Mouse (Mus musculus): ENCODE measurements around the gene Abcc5.
"Not testable (repeated sequence)": the region's sequence is repeated elsewhere in the genome, so short reads cannot be mapped to it uniquely, and the experiment has no call there.

The Abcc5 gene

GRCm38 (mm10) chr16:20424226-20424663 is 1.9 kb downstream of the Abcc5 start:
- in situ Hi-C loops (cut with MboI, MseI) = no loop called here

DNA sequence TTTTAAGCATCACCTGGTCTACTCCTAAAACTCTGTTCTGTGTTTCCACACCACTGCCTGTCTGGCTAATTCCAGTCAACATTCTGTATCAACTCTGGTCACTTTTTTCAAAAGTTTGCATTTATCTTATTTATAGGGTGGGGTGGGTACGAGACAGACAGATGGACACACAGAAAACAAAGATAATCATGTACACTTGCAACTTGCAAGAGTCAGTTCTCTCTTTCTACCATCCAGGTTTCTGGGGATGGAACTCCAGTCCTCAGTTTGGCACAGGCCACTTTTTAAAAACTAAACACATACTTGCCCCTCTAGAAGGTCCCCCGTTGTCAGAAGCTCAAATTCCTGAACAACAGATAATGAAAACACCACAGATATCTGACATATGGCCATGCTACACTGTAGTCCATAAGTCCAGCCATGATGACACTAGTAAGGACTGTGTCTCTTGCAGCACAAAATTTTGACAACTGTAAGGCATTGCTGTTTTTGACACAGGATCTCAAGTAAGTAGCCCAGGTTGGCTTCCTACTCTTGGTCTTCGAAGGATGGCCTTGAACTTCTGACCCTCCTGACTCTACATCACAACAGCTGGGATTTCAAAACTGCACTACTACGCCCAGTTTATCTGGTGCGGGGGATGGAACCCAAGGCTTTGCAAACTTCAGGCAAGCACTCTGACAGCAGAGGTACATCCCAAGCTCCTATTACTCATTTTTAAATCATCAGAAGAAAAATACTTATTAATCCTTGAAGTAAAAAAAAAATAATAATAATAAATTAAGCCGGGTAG is 3.1 kb downstream of the Abcc5 start:
- in situ Hi-C loops (cut with MboI, MseI) = no loop called here

DNA sequence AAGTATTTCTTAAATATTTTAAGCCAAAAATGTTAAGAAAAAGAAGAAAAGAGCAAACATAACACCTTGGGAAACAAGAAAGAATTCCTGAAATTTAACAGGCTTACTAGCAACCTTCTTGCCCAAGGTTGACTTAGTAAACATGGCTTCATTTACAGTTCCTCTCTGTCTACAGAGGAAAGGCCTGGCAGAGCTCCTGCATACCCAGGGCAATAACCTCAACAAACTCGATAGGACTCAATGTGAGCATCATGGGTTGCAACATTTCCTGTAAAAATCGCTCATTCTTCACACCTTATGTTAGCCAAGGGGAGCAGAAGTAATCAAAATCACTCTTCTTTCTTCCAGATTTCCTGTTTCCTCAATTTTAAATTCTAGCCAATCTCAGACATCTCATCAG is 8.1 kb downstream of the Abcc5 start:
- in situ Hi-C loops (cut with MboI, MseI) = no loop called here

DNA sequence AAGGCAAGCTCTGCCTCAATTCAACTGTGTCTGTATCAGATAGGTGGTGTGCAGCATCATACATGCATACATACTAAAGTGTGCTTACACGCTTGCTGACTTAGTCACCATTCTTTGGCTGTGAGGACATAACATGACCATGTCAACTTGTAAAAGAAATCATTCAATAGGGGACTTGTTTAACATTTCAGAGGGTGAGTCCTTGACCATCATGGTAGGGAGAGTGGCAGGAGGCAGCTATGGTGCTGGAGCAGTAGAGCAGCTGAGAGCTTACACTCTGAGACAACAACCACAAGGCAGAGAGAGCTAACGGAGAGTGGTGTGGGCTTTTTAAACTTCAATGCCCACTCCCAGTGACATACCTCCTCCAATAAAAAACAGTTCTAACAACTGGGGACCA is 9.9 kb downstream of the Abcc5 start:
- in situ Hi-C loops (cut with MboI, MseI) = no loop called here

DNA sequence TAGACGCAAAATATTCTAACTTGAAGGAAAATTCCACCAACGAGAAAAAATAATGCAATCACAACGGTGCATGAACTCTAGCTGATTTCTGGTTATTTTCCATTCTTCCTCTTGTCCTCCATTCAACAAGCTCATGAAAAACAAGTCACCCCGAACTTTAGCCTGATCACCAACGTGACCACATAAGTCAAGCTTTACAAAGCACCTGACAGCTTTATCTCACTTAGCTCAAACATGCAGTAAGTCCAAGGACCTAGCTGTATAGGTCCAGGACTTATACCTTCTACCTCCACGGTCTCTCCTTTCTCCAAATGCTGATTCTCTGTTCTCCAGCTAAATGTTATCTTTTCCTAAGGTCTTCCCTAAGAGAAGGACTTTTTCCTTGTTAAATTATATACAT is 10.4 kb downstream of the Abcc5 start:
- in situ Hi-C loops (cut with MboI, MseI) = no loop called here

DNA sequence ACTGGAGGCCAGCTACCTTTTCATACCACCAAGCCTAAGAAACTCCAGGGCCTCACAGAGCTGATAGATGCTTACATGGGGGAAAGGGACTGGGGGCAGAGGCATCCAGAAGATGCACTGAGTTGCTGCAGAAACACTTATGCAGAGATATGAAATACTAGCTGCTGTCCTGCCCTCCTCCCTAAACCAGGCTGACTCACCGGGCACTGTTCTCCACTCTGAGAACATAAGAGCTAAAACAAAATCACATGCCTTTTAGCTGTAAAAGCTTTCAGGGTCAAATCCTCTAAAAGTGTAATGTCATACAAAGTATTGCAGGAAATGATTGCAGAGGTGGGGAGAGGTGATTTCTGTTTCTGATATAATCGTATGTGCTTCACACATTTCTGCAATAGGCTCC is 11.0 kb downstream of the Abcc5 start:
- in situ Hi-C loops (cut with MboI, MseI) = no loop called here

DNA sequence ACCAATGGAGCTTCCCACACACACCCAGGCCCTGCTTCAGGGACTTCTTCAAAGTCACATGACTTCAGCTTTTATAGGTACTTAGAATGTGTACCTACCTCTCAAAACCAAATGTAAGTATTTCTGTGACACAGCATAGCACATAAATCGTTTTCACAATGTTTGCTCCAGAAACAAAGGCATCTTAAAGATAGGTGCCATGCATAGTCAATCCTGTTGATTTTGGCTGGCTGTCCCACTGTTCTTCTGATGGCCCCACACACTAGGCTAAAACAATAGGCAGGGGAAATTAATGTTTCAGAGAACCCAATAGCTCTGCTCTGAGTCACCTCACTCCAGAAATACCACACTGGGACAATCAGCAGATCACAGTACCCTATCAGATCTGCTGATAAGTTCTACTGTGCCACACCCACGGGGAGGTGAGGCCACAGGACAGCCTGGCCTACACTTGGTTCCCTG is 12.3 kb downstream of the Abcc5 start:
- in situ Hi-C loops (cut with MboI, MseI) = no loop called here

DNA sequence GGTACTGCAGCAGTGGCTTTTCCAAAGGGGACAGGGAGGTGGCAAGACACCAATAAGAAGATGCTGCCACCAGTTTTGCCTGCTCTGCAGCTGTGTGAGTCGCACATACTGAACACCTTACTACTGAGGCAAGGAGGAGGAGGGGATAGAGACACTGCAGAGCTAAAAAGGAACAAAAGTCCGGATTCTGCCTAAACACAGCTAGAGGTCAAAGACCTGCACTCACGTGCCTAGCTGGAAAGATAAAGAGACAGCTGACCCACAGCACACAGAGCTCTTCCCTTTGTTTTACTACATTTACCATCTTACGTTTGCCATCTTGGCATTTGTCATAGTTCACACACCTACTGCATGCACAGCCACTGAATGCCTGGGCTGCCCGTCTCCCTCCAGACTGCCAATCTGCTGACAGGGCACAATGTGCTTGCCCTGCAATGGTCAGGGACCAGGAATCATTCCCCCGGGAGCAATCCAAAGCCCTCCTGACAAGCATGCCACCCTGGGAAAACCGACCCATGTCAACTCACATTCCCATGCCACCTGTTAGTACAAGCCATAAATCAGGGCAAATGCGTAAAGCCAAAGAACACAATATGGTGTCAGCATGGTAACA is 14.1 kb downstream of the Abcc5 start:
- in situ Hi-C loops (cut with MboI, MseI) = no loop called here

DNA sequence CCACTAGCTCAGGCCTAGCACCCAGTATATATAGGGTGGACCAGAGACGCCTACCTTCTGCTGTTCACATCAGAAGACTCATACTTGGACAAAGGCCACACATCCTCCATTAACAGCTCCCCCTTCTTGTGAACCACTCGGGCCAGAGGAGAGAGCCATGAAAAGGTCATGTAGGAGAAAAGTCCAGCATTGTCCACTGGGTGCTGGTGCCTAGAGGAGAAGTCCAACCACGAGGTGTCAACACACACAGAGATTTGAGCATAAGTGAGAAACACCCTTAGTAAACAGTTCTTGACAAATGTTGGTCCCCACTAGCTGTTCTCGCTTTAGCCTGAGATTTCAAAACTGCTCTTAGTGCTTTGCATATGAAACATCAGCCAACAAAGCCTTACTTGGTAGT is 20.9 kb downstream of the Abcc5 start:
- in situ Hi-C loops (cut with MboI, MseI) = no loop called here

DNA sequence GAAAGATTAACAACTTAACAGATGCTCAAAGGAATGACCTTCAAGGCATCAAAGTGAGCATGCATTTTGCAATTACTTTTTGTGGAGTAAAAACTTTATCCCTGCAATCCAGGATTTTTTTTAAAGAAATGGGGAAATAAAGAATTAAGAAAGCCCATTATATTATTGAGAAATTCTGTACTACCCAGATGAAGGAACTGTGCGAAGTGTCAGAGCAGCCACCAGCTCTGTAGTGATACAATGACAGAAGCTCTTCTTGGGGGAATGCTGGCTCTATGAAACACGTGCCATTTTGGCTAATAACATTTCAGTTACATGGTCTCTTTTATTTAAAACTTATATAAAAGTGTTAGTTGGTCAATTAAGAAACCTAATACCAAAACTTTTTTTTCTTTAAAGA is 22.9 kb downstream of the Abcc5 start:
- in situ Hi-C loops (cut with MboI, MseI) = no loop called here

- in situ Hi-C loops (cut with MboI, MseI) = no loop called here
Measured at GRCm38 (mm10) chr16:20401592-20401991, 24.6 kb downstream of the Abcc5 start.

- in situ Hi-C loops (cut with MboI, MseI) = no loop called here
Measured at GRCm38 (mm10) chr16:20400707-20401591, 25.2 kb downstream of the Abcc5 start.

DNA sequence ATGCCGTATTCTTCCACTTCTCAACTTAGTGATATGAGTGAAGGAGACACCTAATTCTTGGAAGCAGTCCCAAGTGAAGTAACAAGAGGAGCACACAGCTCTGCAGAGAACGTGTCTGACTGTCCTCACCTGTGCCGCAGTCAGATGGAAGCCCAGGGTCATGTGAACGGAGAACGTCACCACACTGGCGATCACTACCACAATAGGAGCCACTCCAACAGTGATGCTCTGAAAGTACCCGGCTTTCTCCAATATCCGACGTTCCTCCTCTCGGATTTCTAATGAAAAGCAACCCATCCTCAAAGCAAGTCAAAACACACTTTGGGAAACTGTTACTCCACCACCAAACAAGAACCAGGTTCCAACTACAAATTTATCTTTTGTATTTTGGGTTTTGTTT is 29.3 kb downstream of the Abcc5 start:
- in situ Hi-C loops (cut with MboI, MseI) = no loop called here

DNA sequence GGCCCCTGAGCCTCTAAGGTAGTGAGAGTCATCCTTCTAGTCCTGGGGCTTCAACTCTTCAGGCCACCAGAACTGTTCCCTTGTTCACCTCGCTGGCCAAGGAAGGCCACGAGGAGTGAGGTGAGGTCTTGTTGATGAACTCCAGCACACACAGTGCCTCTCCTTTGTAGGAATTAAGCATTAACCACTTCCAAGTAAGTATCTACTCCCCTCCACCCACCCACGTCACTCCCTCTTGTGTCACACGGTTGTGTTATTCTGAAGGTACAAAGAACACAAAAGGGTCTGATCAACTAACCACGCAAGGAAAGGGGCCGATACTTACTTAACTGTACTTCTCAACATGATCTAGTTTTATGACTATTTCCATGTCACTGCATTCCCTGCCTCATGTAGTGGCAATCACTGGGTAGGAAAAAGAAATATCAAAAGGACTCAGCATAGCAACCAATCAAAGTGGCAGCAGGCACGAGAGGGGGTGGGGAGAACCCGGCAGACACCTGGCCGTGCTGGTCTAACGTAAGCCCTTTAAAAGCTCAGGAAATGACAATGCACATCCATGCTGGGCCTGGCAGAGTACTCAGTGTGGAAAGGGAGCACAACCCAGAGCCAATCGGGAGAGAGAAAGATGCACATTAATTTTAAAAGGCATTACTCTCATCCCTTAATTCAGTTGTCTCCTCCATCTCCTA is 30.8 kb downstream of the Abcc5 start:
- in situ Hi-C loops (cut with MboI, MseI) = no loop called here

DNA sequence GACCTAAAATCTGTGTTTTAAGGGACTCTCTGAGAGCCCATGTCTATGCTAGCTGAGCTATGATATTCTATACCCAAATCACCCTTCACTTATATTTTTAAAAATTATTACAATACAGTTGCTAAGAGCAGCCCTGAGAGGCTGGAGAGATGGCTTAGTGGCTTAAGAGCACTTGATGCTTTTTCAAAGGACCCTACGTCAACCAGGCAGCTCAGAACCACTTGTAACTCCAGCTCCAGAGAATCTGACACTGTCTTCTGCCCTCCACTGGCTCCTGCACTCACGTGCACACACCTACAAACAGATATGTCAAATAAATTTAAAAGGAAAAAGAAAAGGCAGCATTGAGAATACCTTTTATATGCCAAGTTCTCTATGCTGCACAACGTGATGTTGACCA is 34.4 kb downstream of the Abcc5 start:
- in situ Hi-C loops (cut with MboI, MseI) = no loop called here

- in situ Hi-C loops (cut with MboI, MseI) = no loop called here
Measured at GRCm38 (mm10) chr16:20390233-20390632, 36.0 kb downstream of the Abcc5 start.

DNA sequence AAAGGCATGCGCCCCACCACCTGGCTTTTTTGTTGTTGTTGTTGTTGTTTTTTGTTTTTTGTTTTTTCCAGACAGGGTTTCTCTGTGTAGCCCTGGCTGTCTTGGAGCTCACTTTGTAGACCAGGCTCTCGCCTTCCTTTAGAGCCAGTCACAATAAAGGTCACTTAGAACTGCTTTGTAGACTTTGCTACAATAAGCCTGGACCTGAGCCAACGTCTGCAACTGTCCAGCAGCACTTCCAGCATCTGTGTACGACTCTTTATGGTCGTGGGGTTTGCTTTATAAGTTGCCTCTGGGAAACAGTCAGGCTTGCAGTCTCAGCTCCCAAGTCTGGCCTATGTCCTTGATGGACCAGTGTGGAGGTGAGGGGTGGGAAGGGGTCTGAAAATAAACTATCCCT is 45.2 kb downstream of the Abcc5 start:
- in situ Hi-C loops (cut with MboI, MseI) = no loop called here

DNA sequence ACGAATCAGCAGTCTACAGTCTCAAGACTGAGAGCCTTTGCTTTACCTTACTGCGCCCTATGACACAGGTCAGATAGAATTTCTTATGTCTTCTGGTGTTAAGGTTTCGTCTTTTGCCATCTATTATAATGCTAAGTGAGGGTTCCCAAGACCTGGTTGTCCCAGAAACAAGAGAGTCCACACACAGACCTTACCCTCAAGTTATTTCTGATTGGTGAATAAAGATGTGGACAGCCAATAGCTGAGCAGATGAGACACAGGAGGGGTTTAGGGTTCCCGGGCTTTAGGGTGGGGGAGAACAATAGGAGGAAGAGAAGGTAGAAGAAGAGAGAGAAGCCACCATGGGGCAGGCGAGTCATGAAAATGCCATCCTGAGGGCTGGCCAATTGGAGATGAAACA is 50.9 kb downstream of the Abcc5 start:
- in situ Hi-C loops (cut with MboI, MseI) = no loop called here

GRCm38 (mm10) chr16:20371731-20372130 is 54.5 kb downstream of the Abcc5 start:
- in situ Hi-C loops (cut with MboI, MseI) = no loop called here

- in situ Hi-C loops (cut with MboI, MseI) = no loop called here
Measured at GRCm38 (mm10) chr16:20368221-20368620, 58.0 kb downstream of the Abcc5 start.

DNA sequence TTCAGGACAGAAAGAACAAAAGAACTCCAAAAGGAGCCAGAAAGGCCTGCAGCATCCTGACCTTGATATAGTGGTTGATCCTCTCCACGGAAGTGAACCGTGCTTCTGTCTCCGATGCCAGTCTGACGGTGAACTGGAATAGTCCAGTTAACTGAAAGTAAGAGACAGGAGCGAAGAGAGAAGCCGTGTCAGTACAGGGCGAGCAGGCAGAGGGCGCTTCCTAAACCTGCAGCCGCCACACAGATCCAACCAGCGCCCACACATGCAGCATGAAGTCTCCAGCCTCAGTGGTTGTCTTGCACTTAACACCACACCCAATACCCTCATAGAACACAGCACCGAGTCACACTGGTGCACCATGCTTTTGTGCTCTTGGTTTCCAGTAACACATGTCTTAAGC is 64.1 kb downstream of the Abcc5 start:
- in situ Hi-C loops (cut with MboI, MseI) = no loop called here

- in situ Hi-C loops (cut with MboI, MseI) = not testable (repeated sequence)
Measured at GRCm38 (mm10) chr16:20361496-20361895, 64.7 kb downstream of the Abcc5 start.

Data from regulatory T cell (primary cell).